Mouse (Mus musculus): ENCODE measurements around the gene Actl10. TPM values are rescaled to one million over a fixed set of nuclear protein-coding genes. Genes with fewer than 3 reads are reported as not detected.
A peak's percentile ranks its signal among the peaks of the same experiment; 100 is the strongest.

Actl10 gene
- polyA plus RNA-seq, 1 experiment from 2014 or later = not detected

GRCm38 (mm10) chr2:154577744-154578067 is 26.1 kb downstream of the Actl10 start:
- Histone ChIP-seq H3K27ac (replicated peaks; ENCODE audit: low read depth, low read length) (no peak overlapping the region), H3K27me3 (replicated peaks; ENCODE audit: control insufficient read depth, insufficient read depth, low read length) (no peaks in the 10 kb centered on the region), H3K4me3 (ENCODE audit: low read depth, low read length) (no peak overlapping the region), H3K9ac (ENCODE audit: low read depth, low read length) (no peak overlapping the region), H3K9me3 (ENCODE audit: control insufficient read depth, low read length) (no peaks in the 10 kb centered on the region), H3K4me2 (ENCODE audit: low read depth, low read length) (no peak overlapping the region), H3K36me3 (ENCODE audit: control insufficient read depth, insufficient read depth, low read length) (no peaks in the 10 kb centered on the region), H3K4me1 (ENCODE audit: control insufficient read depth, insufficient read depth, low read length) (no peaks in the 10 kb centered on the region)
- DNase-seq (ENCODE audit: low spot score) (no peak), ATAC-seq (ENCODE audit: low read depth) (no peak)
- WGBS = 82% methylated on average over 6 of the region's 6 CpGs

- ATAC-seq (ENCODE audit: low read depth) = no peak
- no peak overlapping the region for H3K4me2 ChIP-seq (ENCODE audit: low read depth, low read length)
- 80% methylated on average over 8 of the region's 8 CpGs for WGBS
- no peak overlapping the region for H3K27ac ChIP-seq (replicated peaks; ENCODE audit: low read depth, low read length)
- no peak for DNase-seq (ENCODE audit: low spot score)
- no peak overlapping the region for H3K4me3 ChIP-seq (ENCODE audit: low read depth, low read length)
- H3K4me1 ChIP-seq (ENCODE audit: control insufficient read depth, insufficient read depth, low read length) = 0 out of 2 replicates have a peak, but pooled peaks cover 12% of the 10 kb centered on the region
- no peak overlapping the region for H3K9ac ChIP-seq (ENCODE audit: low read depth, low read length)
- H3K27me3 ChIP-seq (replicated peaks; ENCODE audit: control insufficient read depth, insufficient read depth, low read length) = no peaks in the 10 kb centered on the region
- H3K36me3 ChIP-seq (ENCODE audit: control insufficient read depth, insufficient read depth, low read length) = no peaks in the 10 kb centered on the region
- no peaks in the 10 kb centered on the region for H3K9me3 ChIP-seq (ENCODE audit: control insufficient read depth, low read length)
These were observed 29.0 kb downstream of the Actl10 start for GRCm38 (mm10) chr2:154580586-154580985.

GRCm38 (mm10) chr2:154581421-154581820 is 29.8 kb downstream of the Actl10 start:
- H3K9me3 ChIP-seq (ENCODE audit: control insufficient read depth, low read length) = no peaks in the 10 kb centered on the region
- no peak overlapping the region for H3K4me2 ChIP-seq (ENCODE audit: low read depth, low read length)
- 96% methylated on average over 1 of the region's 1 CpGs for WGBS
- H3K4me1 ChIP-seq (ENCODE audit: control insufficient read depth, insufficient read depth, low read length) = 0 out of 2 replicates have a peak, but pooled peaks cover 12% of the 10 kb centered on the region
- no peak overlapping the region for H3K4me3 ChIP-seq (ENCODE audit: low read depth, low read length)
- H3K27me3 ChIP-seq (replicated peaks; ENCODE audit: control insufficient read depth, insufficient read depth, low read length) = no peaks in the 10 kb centered on the region
- no peak overlapping the region for H3K27ac ChIP-seq (replicated peaks; ENCODE audit: low read depth, low read length)
- H3K36me3 ChIP-seq (ENCODE audit: control insufficient read depth, insufficient read depth, low read length) = peaks cover under 1% of the 10 kb centered on the region; the same call in 1 of the 2 replicates
- ATAC-seq (ENCODE audit: low read depth) (no peak), DNase-seq (ENCODE audit: low spot score) (no peak)
- H3K9ac ChIP-seq (ENCODE audit: low read depth, low read length) = no peak overlapping the region

GRCm38 (mm10) chr2:154583906-154584872 is 32.6 kb downstream of the Actl10 start:
- Histone ChIP-seq H3K4me2 (ENCODE audit: low read depth, low read length) (no peak overlapping the region), H3K27ac (replicated peaks; ENCODE audit: low read depth, low read length) (no peak overlapping the region; the same call in 1 of the 2 replicates), H3K9ac (ENCODE audit: low read depth, low read length) (no peak overlapping the region), H3K27me3 (replicated peaks; ENCODE audit: control insufficient read depth, insufficient read depth, low read length) (no peaks in the 10 kb centered on the region), H3K9me3 (ENCODE audit: control insufficient read depth, low read length) (no peaks in the 10 kb centered on the region), H3K4me1 (ENCODE audit: control insufficient read depth, insufficient read depth, low read length) (0 out of 2 replicates have a peak, but pooled peaks cover 12% of the 10 kb centered on the region), H3K36me3 (ENCODE audit: control insufficient read depth, insufficient read depth, low read length) (peaks cover 12% of the 10 kb centered on the region; the same call in 1 of the 2 replicates), H3K4me3 (ENCODE audit: low read depth, low read length) (no peak overlapping the region)
- 53% methylated on average over 15 of the region's 15 CpGs for WGBS
- ATAC-seq (ENCODE audit: low read depth) (peak; percentile 81), DNase-seq (ENCODE audit: low spot score) (peak; percentile 86)

- 0 out of 2 replicates have a peak, but pooled peaks cover 12% of the 10 kb centered on the region for H3K4me1 ChIP-seq (ENCODE audit: control insufficient read depth, insufficient read depth, low read length)
- H3K4me3 ChIP-seq (ENCODE audit: low read depth, low read length) = no peak overlapping the region
- peak overlapping the region; percentile 8 for H3K9ac ChIP-seq (ENCODE audit: low read depth, low read length)
- DNase-seq (ENCODE audit: low spot score) (no peak), ATAC-seq (ENCODE audit: low read depth) (no peak)
- H3K36me3 ChIP-seq (ENCODE audit: control insufficient read depth, insufficient read depth, low read length) = peaks cover 12% of the 10 kb centered on the region; the same call in 1 of the 2 replicates
- H3K9me3 ChIP-seq (ENCODE audit: control insufficient read depth, low read length) = no peaks in the 10 kb centered on the region
- 66% methylated on average over 16 of the region's 17 CpGs for WGBS
- no peak overlapping the region for H3K4me2 ChIP-seq (ENCODE audit: low read depth, low read length)
- H3K27me3 ChIP-seq (replicated peaks; ENCODE audit: control insufficient read depth, insufficient read depth, low read length) = no peaks in the 10 kb centered on the region
- H3K27ac ChIP-seq (replicated peaks; ENCODE audit: low read depth, low read length) = no peak overlapping the region
These were observed 33.5 kb downstream of the Actl10 start for GRCm38 (mm10) chr2:154584931-154585601.

- WGBS = 74% methylated on average over 5 of the region's 5 CpGs
These were observed 34.8 kb downstream of the Actl10 start for GRCm38 (mm10) chr2:154586405-154586804.

GRCm38 (mm10) chr2:154589051-154589450 is 37.5 kb downstream of the Actl10 start:
- 77% methylated on average over 4 of the region's 4 CpGs for WGBS
- DNase-seq (ENCODE audit: low spot score) = peak; percentile 46
- 0 out of 2 replicates have a peak, but pooled peaks cover 8% of the 10 kb centered on the region for H3K4me1 ChIP-seq (ENCODE audit: control insufficient read depth, insufficient read depth, low read length)
- no peak overlapping the region for H3K9ac ChIP-seq (ENCODE audit: low read depth, low read length)
- ATAC-seq (ENCODE audit: low read depth) = no peak
- no peaks in the 10 kb centered on the region for H3K27me3 ChIP-seq (replicated peaks; ENCODE audit: control insufficient read depth, insufficient read depth, low read length)
- no peaks in the 10 kb centered on the region for H3K9me3 ChIP-seq (ENCODE audit: control insufficient read depth, low read length)
- no peak overlapping the region for H3K4me2 ChIP-seq (ENCODE audit: low read depth, low read length)
- no peak overlapping the region for H3K4me3 ChIP-seq (ENCODE audit: low read depth, low read length)
- peaks cover 23% of the 10 kb centered on the region; the same call in 1 of the 2 replicates for H3K36me3 ChIP-seq (ENCODE audit: control insufficient read depth, insufficient read depth, low read length)
- H3K27ac ChIP-seq (replicated peaks; ENCODE audit: low read depth, low read length) = no peak overlapping the region

More at GRCm38 (mm10) chr2:154586405-154586804, 34.8 kb downstream of the Actl10 start:
- Histone ChIP-seq H3K9ac (ENCODE audit: low read depth, low read length) (no peak overlapping the region), H3K27me3 (replicated peaks; ENCODE audit: control insufficient read depth, insufficient read depth, low read length) (no peaks in the 10 kb centered on the region), H3K9me3 (ENCODE audit: control insufficient read depth, low read length) (no peaks in the 10 kb centered on the region), H3K27ac (replicated peaks; ENCODE audit: low read depth, low read length) (no peak overlapping the region), H3K4me3 (ENCODE audit: low read depth, low read length) (no peak overlapping the region), H3K4me1 (ENCODE audit: control insufficient read depth, insufficient read depth, low read length) (0 out of 2 replicates have a peak, but pooled peaks cover 12% of the 10 kb centered on the region), H3K4me2 (ENCODE audit: low read depth, low read length) (no peak overlapping the region), H3K36me3 (ENCODE audit: control insufficient read depth, insufficient read depth, low read length) (peaks cover 12% of the 10 kb centered on the region; the same call in 1 of the 2 replicates)
- ATAC-seq (ENCODE audit: low read depth) (no peak), DNase-seq (ENCODE audit: low spot score) (no peak)

- H3K27ac ChIP-seq (replicated peaks; ENCODE audit: low read depth, low read length) = no peak overlapping the region
- H3K36me3 ChIP-seq (ENCODE audit: control insufficient read depth, insufficient read depth, low read length) = peaks cover 35% of the 10 kb centered on the region; the same call in 1 of the 2 replicates
- no peaks in the 10 kb centered on the region for H3K4me1 ChIP-seq (ENCODE audit: control insufficient read depth, insufficient read depth, low read length)
- H3K4me2 ChIP-seq (ENCODE audit: low read depth, low read length) = no peak overlapping the region
- no peak for DNase-seq (ENCODE audit: low spot score)
- no peak overlapping the region for H3K4me3 ChIP-seq (ENCODE audit: low read depth, low read length)
- H3K27me3 ChIP-seq (replicated peaks; ENCODE audit: control insufficient read depth, insufficient read depth, low read length) = no peaks in the 10 kb centered on the region
- ATAC-seq (ENCODE audit: low read depth) = no peak
- no peak overlapping the region for H3K9ac ChIP-seq (ENCODE audit: low read depth, low read length)
- H3K9me3 ChIP-seq (ENCODE audit: control insufficient read depth, low read length) = no peaks in the 10 kb centered on the region
- WGBS = 82% methylated on average over 3 of the region's 3 CpGs
These were observed 39.7 kb downstream of the Actl10 start for GRCm38 (mm10) chr2:154591239-154591638.

All from embryonic facial prominence, embryonic 14.5 days (tissue).